Mouse (Mus musculus): ENCODE measurements at regions not wholly inside any gene's neighbourhood (a gene's known extent, or its start where the extent isn't known, plus 50 kb on each side); places are given as distances from the start of the nearest gene placed in this dataset.

DNA sequence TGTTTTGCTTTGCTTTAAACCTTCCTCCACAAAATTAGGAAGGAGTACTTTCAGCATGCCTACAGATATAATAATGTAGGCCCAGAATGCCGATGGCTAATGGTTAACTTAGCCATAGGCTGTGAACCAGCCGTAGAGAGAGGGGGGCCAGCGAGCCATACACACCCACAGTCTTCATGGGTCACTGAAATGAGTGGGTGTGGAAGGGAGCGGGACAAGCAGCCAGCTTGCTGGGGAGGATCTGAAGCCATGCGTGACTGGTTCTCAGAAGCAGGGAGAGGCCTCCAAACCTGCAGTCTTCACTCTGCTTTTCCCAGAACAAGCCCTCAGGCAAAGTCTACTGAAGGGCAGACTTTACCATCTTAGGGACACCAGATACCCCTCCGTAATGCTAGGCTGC lies 50.8 kb upstream of the Ptpn13 start:
- Histone ChIP-seq H3K4me3 (ENCODE audit: insufficient read depth in 1 of 2, low read depth in 2 of 2, low read length in 2 of 2) (no peak overlapping the region), H3K4me1 (replicated peaks; ENCODE audit: control insufficient read depth in 2 of 2, insufficient read depth in 2 of 2, low read length in 1 of 2) (no peaks in the 10 kb centered on the region; a peak in 1 of 4 replicates), H3K36me3 (replicated peaks; ENCODE audit: control insufficient read depth, insufficient read depth, low read depth) (no peaks in the 10 kb centered on the region), H3K9me3 (ENCODE audit: control insufficient read depth, low read length) (no peaks in the 10 kb centered on the region), H3K9ac (replicated peaks) (no peak overlapping the region), H3K27me3 (ENCODE audit: control insufficient read depth, insufficient read depth, low read length) (peaks cover 6% of the 10 kb centered on the region), H3K27ac (no peak overlapping the region), H3K4me2 (ENCODE audit: low read depth) (no peak overlapping the region)
- no peak for TF ChIP-seq EP300 (IDR thresholded peaks at IDR 0.05; ENCODE audit: low read depth)
- TF ChIP-seq CTCF (IDR thresholded peaks at IDR 0.05; ENCODE audit: low read depth) = no peak
- no peak for DNase-seq (ENCODE audit: low read depth in 3 of 3, low spot score in 3 of 3)
- ATAC-seq (ENCODE audit: insufficient read depth) = no peak
- 61% methylated on average over 6 of the region's 6 CpGs for WGBS (ENCODE audit: insufficient replicate concordance)

DNA sequence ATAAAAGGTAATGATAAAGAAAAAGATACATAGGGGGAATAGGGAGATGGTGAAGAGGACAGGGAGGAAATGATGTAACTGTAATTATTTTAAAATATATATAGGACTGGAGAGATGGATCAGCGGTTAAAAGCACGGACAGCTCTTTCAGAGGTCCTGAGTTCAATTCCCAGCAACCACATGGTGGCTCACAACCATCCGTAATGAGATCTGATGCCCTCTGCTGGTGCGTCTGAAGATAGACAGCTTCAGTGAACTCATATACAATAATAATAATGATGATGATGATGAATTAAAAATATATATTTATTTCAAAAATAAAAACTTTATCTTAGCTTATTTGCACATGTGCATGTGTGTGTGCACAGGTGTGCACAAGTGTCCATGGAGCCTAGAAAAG lies 51.9 kb upstream of the Ptpn13 start:
- H3K4me3 ChIP-seq (ENCODE audit: insufficient read depth in 1 of 2, low read depth in 2 of 2, low read length in 2 of 2) = no peak overlapping the region
- no peak overlapping the region for H3K9ac ChIP-seq (replicated peaks)
- H3K27ac ChIP-seq = no peak overlapping the region
- H3K4me1 ChIP-seq (replicated peaks; ENCODE audit: control insufficient read depth in 2 of 2, insufficient read depth in 2 of 2, low read length in 1 of 2) = no peaks in the 10 kb centered on the region; a peak in 1 of 4 replicates
- H3K36me3 ChIP-seq (replicated peaks; ENCODE audit: control insufficient read depth, insufficient read depth, low read depth) = no peaks in the 10 kb centered on the region
- ATAC-seq (ENCODE audit: insufficient read depth) (no peak), DNase-seq (ENCODE audit: low read depth in 3 of 3, low spot score in 3 of 3) (no peak)
- H3K27me3 ChIP-seq (ENCODE audit: control insufficient read depth, insufficient read depth, low read length) = peaks cover 6% of the 10 kb centered on the region
- TF ChIP-seq EP300 (IDR thresholded peaks at IDR 0.05; ENCODE audit: low read depth) (no peak), CTCF (IDR thresholded peaks at IDR 0.05; ENCODE audit: low read depth) (0 out of 2 replicates have a peak, but pooled peaks have one; percentile 13)
- no peak overlapping the region for H3K4me2 ChIP-seq (ENCODE audit: low read depth)
- 63% methylated on average over 4 of the region's 4 CpGs for WGBS (ENCODE audit: insufficient replicate concordance)
- H3K9me3 ChIP-seq (ENCODE audit: control insufficient read depth, low read length) = no peaks in the 10 kb centered on the region

DNA sequence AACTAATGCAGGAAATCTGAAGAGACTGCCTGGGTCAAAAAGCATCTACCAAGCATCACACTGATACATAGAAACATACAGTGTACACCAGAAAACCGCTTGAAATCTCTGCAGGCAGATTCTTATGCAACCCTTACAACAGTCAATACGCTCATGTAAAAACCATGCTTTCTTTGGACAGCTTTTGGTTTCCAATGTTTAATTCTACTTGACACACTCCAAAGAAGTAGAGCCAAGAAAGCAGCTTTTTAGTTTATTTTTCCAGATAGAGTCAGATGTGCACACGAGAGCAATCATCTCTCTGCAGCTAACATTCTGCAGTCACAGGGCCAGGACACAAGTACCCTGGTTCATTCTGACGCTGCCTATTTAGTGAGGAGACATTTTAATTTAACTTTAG lies 54.5 kb upstream of the Ptpn13 start:
- DNase-seq (ENCODE audit: low read depth in 3 of 3, low spot score in 3 of 3) = no peak
- 62% methylated on average over 4 of the region's 4 CpGs for WGBS (ENCODE audit: insufficient replicate concordance)

DNA sequence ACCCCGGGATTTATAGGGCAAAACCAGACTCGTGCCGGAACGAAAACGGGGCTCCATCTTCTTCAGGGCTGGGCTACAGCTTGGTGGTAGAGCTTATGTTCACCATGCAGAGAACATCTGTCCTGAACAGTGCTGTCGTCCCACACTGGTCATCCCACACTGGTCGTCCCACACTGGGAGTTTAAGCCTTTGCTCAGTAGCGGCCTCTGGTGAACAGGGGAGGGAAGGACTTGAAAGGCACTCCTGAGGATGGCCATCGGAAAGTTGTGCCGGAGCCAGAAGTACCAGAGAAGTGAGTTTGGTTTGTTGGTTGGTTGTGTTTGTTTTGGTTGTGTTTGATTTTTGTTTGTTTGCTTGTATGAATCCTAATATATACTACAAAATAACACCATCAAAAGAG lies 56.0 kb upstream of the Ptpn13 start:
- WGBS (ENCODE audit: insufficient replicate concordance) = 67% methylated on average over 10 of the region's 10 CpGs
- Histone ChIP-seq H3K9ac (replicated peaks) (no peak overlapping the region), H3K27ac (no peak overlapping the region), H3K4me3 (ENCODE audit: insufficient read depth in 1 of 2, low read depth in 2 of 2, low read length in 2 of 2) (no peak overlapping the region), H3K4me1 (replicated peaks; ENCODE audit: control insufficient read depth in 2 of 2, insufficient read depth in 2 of 2, low read length in 1 of 2) (no peaks in the 10 kb centered on the region), H3K36me3 (replicated peaks; ENCODE audit: control insufficient read depth, insufficient read depth, low read depth) (no peaks in the 10 kb centered on the region), H3K27me3 (ENCODE audit: control insufficient read depth, insufficient read depth, low read length) (no peaks in the 10 kb centered on the region), H3K4me2 (ENCODE audit: low read depth) (no peak overlapping the region), H3K9me3 (ENCODE audit: control insufficient read depth, low read length) (no peaks in the 10 kb centered on the region)
- ATAC-seq (ENCODE audit: insufficient read depth) = no peak
- TF ChIP-seq EP300 (IDR thresholded peaks at IDR 0.05; ENCODE audit: low read depth) (no peak), CTCF (IDR thresholded peaks at IDR 0.05; ENCODE audit: low read depth) (peak; percentile 41)
- no peak for DNase-seq (ENCODE audit: low read depth in 3 of 3, low spot score in 3 of 3)

More for the DNA sequence above, 54.5 kb upstream of the Ptpn13 start:
- no peak overlapping the region for H3K9ac ChIP-seq (replicated peaks)
- H3K27me3 ChIP-seq (ENCODE audit: control insufficient read depth, insufficient read depth, low read length) = no peaks in the 10 kb centered on the region; the same call in 1 of the 2 replicates
- H3K27ac ChIP-seq = no peak overlapping the region
- no peaks in the 10 kb centered on the region for H3K36me3 ChIP-seq (replicated peaks; ENCODE audit: control insufficient read depth, insufficient read depth, low read depth)
- H3K9me3 ChIP-seq (ENCODE audit: control insufficient read depth, low read length) = no peaks in the 10 kb centered on the region
- no peaks in the 10 kb centered on the region for H3K4me1 ChIP-seq (replicated peaks; ENCODE audit: control insufficient read depth in 2 of 2, insufficient read depth in 2 of 2, low read length in 1 of 2)
- no peak for ATAC-seq (ENCODE audit: insufficient read depth)
- no peak overlapping the region for H3K4me3 ChIP-seq (ENCODE audit: insufficient read depth in 1 of 2, low read depth in 2 of 2, low read length in 2 of 2)
- no peak for TF ChIP-seq CTCF (IDR thresholded peaks at IDR 0.05; ENCODE audit: low read depth)
- TF ChIP-seq EP300 (IDR thresholded peaks at IDR 0.05; ENCODE audit: low read depth) = no peak
- H3K4me2 ChIP-seq (ENCODE audit: low read depth) = no peak overlapping the region

DNA sequence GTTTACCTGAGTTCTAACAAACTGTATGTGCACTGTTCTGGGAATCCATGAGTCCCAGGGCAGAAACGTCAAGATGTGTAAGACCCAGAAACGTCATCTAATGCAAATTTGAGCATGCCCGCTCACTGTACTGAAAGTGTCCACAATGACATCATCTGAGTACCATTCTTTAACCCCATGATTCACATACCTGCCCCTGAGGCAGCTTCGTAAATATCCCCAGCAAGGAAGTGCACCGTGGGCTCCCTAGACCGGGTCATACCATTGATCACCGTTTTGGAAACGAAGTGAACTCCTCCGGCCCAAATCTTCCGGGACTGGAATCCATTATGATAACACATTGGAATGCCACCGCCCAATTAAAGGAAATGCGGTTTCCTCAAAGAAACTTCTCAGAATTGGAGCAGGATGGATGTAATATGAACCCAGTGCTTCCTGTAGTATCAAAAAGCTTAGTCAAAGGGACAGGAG lies 57.8 kb upstream of the Ptpn13 start:
- no peak overlapping the region for H3K27ac ChIP-seq
- H3K4me2 ChIP-seq (ENCODE audit: low read depth) = no peak overlapping the region
- no peaks in the 10 kb centered on the region for H3K27me3 ChIP-seq (ENCODE audit: control insufficient read depth, insufficient read depth, low read length)
- TF ChIP-seq CTCF (IDR thresholded peaks at IDR 0.05; ENCODE audit: low read depth) (no peak), EP300 (IDR thresholded peaks at IDR 0.05; ENCODE audit: low read depth) (no peak)
- ATAC-seq (ENCODE audit: insufficient read depth) (no peak), DNase-seq (ENCODE audit: low read depth in 3 of 3, low spot score in 3 of 3) (no peak)
- no peak overlapping the region for H3K4me3 ChIP-seq (ENCODE audit: insufficient read depth in 1 of 2, low read depth in 2 of 2, low read length in 2 of 2)
- H3K4me1 ChIP-seq (replicated peaks; ENCODE audit: control insufficient read depth in 2 of 2, insufficient read depth in 2 of 2, low read length in 1 of 2) = no peaks in the 10 kb centered on the region
- WGBS (ENCODE audit: insufficient replicate concordance) = 57% methylated on average over 12 of the region's 12 CpGs
- no peaks in the 10 kb centered on the region for H3K36me3 ChIP-seq (replicated peaks; ENCODE audit: control insufficient read depth, insufficient read depth, low read depth)
- no peak overlapping the region for H3K9ac ChIP-seq (replicated peaks)
- no peaks in the 10 kb centered on the region for H3K9me3 ChIP-seq (ENCODE audit: control insufficient read depth, low read length)
